Mouse (Mus musculus): ENCODE measurements at regions not wholly inside any gene's neighbourhood (a gene's known extent, or its start where the extent isn't known, plus 50 kb on each side); places are given as distances from the start of the nearest gene placed in this dataset.

- TF ChIP-seq POLR2A (IDR thresholded peaks at IDR 0.05; ENCODE audit: borderline replicate concordance, low read depth, low read length) (no peak), CTCF (IDR thresholded peaks at IDR 0.05; ENCODE audit: low read depth, low read length) (no peak)
Measured at GRCm38 (mm10) chr9:116388863-116389262, 213.7 kb upstream of the Tgfbr2 start.
